Mouse (Mus musculus) midbrain, embryonic 16.5 days (tissue): Measurements from ENCODE around the gene Shq1. TPM values are rescaled to one million over a fixed set of nuclear protein-coding genes. Genes with fewer than 3 reads are reported as not detected.
A peak's percentile ranks its signal among the peaks of the same experiment; 100 is the strongest.

ENCODE experiments used
- ATAC-seq: fragments of 200-750 bp; cut with Nextera tagmentation; 2 replicates; pipeline ENCODE4 v1.8.0; 2017; ENCODE audit warnings: moderate TSS enrichment
- H3K27ac ChIP-seq: fragments of 300-500 bp; sonication (generic); 2 replicates; pipeline ENCODE4 v1.5.1; 2014; ENCODE audit warnings: mild to moderate bottlenecking, low read length, mixed read lengths
- H3K27me3 ChIP-seq: fragments of 300-500 bp; sonication (generic); 2 replicates; pipeline ENCODE4 v1.6.1; 2014; ENCODE audit warnings: low read depth, low read length, mixed read lengths; ENCODE audit not compliant: control insufficient read depth, insufficient read depth
- H3K36me3 ChIP-seq: fragments of 300-500 bp; sonication (generic); 2 replicates; pipeline ENCODE4 v1.6.1; 2014; ENCODE audit warnings: mild to moderate bottlenecking, low read length, moderate library complexity, mixed read lengths; ENCODE audit not compliant: control insufficient read depth, insufficient read depth
- H3K4me1 ChIP-seq: fragments of 300-500 bp; sonication (generic); 2 replicates; pipeline ENCODE4 v1.6.1; 2014; ENCODE audit warnings: mild to moderate bottlenecking, low read length, mixed read lengths; ENCODE audit not compliant: control insufficient read depth, insufficient read depth
- H3K4me2 ChIP-seq: fragments of 300-500 bp; sonication (generic); 2 replicates; pipeline ENCODE4 v1.6.1; 2014; ENCODE audit warnings: mild to moderate bottlenecking, low read length, mixed read lengths
- H3K4me3 ChIP-seq: fragments of 300-500 bp; sonication (generic); 2 replicates; pipeline ENCODE4 v1.5.1; 2014; ENCODE audit warnings: low read depth, mild to moderate bottlenecking, low read length, moderate library complexity, mixed read lengths
- H3K9ac ChIP-seq: fragments of 300-500 bp; sonication (generic); 2 replicates; pipeline ENCODE4 v1.6.1; 2014; ENCODE audit warnings: low read depth, low read length, mixed read lengths
- H3K9me3 ChIP-seq: fragments of 300-500 bp; sonication (generic); replicated peaks from 2 replicates; pipeline ENCODE4 v1.6.1; 2014; ENCODE audit warnings: mild to moderate bottlenecking, low read length, mixed read lengths; ENCODE audit not compliant: control insufficient read depth, poor library complexity, severe bottlenecking
- WGBS: fragments of 180-500 bp; shearing (Covaris S2); extraction: QIAGEN DNeasy Blood & Tissue Kit; methylation state at CpG from one replicate; pipeline ENCODE4 v1.1.7; 2014; 5-methylcytosine and 5-hydroxymethylcytosine counted together
- polyA plus RNA-seq: library from polyadenylated mRNA; unstranded; fragments of >200 nt; fragmentation: Nextera tagmentation; extraction: Ambion mirVana; gene quantifications from 2 replicates; pipeline ENCODE4 v1.2.1, GENCODE M21; 2015

The Shq1 gene
- polyA plus RNA-seq, 1 experiment from 2014 or later: 9.7 TPM

DNA sequence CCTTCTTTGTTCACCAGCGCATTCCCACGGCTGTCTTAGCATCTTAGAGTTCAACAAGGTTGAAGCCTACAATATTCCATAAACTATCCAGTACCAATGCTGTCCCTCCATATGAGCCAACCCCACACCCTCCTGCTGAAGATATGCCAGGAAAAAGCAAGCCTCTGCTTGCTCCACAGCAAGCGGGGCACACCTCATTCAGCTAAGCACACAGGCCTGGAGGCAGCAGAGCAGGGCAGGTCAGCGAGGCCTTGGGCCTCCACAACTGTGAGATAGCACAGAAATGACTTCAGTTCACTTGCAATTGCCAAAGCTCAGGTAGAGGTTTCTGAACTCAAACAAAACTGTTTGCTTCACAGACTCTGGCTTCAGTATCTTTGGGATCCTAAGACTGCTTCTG is 64.2 kb downstream of the Shq1 start:
- WGBS: 76% methylated on average over 4 of the region's 4 CpGs

DNA sequence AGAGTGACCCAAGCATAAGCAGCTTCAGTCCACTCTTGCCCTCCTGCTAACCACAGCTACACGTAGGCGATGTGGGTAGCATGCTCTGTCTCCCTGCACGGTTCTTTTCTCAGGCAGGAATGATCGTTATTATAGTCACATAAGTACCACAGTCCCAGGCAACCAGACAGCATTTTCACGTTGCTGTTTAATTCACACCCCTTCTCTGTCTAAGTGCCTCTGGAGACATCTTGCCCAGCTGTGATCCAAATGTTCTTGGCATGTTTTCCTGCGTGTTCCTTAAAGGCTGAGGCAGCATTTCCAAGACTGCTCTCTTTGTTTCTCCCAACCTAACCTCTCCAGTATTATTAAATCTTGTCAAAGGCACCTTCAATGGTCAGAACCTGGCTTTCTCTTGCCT is 67.3 kb downstream of the Shq1 start:
- no peak for ATAC-seq
- Histone ChIP-seq H3K4me3 (no peak overlapping the region), H3K4me1 (no peaks in the 10 kb centered on the region), H3K27ac (no peak overlapping the region), H3K4me2 (no peak overlapping the region), H3K27me3 (no peaks in the 10 kb centered on the region), H3K9ac (no peak overlapping the region), H3K9me3 (no peaks in the 10 kb centered on the region), H3K36me3 (no peaks in the 10 kb centered on the region)
- 72% methylated on average over 6 of the region's 6 CpGs for WGBS

More for the DNA sequence above, 64.2 kb downstream of the Shq1 start:
- Histone ChIP-seq H3K4me3 (no peak overlapping the region), H3K36me3 (no peaks in the 10 kb centered on the region), H3K4me2 (no peak overlapping the region), H3K27ac (no peak overlapping the region), H3K9me3 (no peaks in the 10 kb centered on the region), H3K9ac (no peak overlapping the region), H3K27me3 (no peaks in the 10 kb centered on the region), H3K4me1 (no peaks in the 10 kb centered on the region)
- ATAC-seq: no peak

DNA sequence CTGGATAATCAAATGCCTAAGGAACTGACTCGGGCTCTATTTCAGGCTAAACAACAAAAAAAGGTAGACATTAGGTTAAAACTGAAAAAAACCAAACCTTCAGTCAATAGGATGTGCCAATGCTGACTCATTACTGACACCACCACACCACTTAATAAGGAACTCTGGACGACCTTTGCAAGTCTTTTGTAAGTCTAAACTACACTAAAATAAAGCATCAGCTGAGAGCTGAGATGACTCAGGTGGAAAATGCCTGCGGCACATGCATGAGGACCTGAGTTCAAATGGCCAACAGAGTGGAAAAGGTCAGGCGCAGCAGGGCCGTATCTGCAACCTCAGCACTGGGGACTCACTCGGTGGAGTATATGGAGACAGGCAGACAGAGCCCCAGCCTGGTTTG is 69.3 kb downstream of the Shq1 start:
- no peak overlapping the region for H3K4me3 ChIP-seq

DNA sequence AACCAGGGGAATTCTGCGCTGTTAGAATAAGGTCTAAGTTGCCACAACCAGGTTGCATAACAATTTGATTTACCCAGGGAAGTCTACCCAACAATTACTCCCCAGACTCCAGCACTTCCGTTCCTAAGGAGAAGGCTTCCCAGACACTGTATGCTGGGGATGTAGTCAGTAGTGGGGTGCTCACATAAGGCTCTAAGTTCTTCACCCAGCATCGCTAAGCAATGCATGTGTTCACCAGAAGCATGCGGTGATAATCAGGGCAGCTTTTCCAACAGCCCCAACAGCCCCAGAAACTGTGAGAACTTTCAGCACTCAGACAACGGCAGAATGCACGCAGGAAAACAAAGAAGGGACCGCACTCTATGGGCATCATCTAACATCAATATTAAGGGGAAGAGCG is 77.1 kb downstream of the Shq1 start:
- H3K4me1 ChIP-seq: peaks cover 3% of the 10 kb centered on the region; the same call in 1 of the 2 replicates
- no peaks in the 10 kb centered on the region for H3K9me3 ChIP-seq
- H3K4me3 ChIP-seq: no peak overlapping the region
- 37% methylated on average over 8 of the region's 8 CpGs for WGBS
- H3K9ac ChIP-seq: no peak overlapping the region
- H3K27me3 ChIP-seq: no peaks in the 10 kb centered on the region
- no peaks in the 10 kb centered on the region for H3K36me3 ChIP-seq
- no peak overlapping the region for H3K4me2 ChIP-seq
- no peak for ATAC-seq
- H3K27ac ChIP-seq: no peak overlapping the region

More for the DNA sequence above, 69.3 kb downstream of the Shq1 start:
- Histone ChIP-seq H3K4me2 (no peak overlapping the region), H3K9me3 (no peaks in the 10 kb centered on the region), H3K36me3 (no peaks in the 10 kb centered on the region), H3K27ac (no peak overlapping the region), H3K27me3 (no peaks in the 10 kb centered on the region), H3K9ac (no peak overlapping the region), H3K4me1 (no peaks in the 10 kb centered on the region)
- WGBS: 90% methylated on average over 6 of the region's 6 CpGs
- no peak for ATAC-seq

DNA sequence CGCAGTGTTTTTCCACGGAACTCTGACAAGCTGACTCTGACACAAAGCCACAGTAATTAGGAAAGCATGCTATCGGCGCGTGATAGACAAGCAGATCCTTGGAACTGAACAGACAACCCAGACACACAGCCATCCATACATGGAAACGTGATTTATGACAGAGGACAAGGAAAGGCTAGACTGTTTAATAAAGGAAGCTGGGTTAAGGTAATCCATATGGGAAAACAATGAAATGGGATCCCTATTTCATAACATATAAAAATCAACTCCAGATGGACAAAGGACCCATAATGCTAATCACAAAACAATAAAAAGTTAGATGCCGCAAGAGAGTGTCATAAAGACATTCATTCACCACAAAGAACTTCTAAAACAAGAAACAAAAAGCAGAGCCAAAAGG is 78.0 kb downstream of the Shq1 start:
- ATAC-seq: no peak
- WGBS: 45% methylated on average over 7 of the region's 7 CpGs

DNA sequence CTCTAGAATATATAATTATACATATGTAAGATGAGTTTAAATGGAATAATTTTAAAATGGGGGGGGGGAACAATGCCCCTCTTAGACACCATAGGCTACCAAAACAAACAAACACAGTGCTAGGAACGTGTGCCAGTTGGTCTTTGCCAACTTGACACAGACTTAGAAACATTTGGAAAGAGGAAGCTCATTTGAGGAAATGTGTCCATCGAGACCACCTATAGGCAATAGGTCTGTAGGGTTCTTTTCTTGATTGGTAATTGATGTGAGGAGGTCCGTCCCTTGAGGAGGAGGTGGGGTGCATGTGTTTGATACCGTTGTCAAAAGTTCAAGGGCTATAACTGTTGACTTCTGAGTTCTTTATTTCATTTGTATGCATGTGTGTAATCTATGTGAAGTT is 80.4 kb downstream of the Shq1 start:
- Histone ChIP-seq H3K4me3 (no peak overlapping the region), H3K36me3 (no peaks in the 10 kb centered on the region), H3K4me2 (no peak overlapping the region), H3K27ac (no peak overlapping the region), H3K9ac (no peak overlapping the region), H3K27me3 (no peaks in the 10 kb centered on the region), H3K9me3 (no peaks in the 10 kb centered on the region), H3K4me1 (peaks cover 3% of the 10 kb centered on the region; the same call in 1 of the 2 replicates)
- ATAC-seq: no peak
- WGBS: 91% methylated on average over 4 of the region's 4 CpGs

More for the DNA sequence above, 78.0 kb downstream of the Shq1 start:
- Histone ChIP-seq H3K27me3 (no peaks in the 10 kb centered on the region), H3K27ac (no peak overlapping the region), H3K9me3 (no peaks in the 10 kb centered on the region), H3K36me3 (no peaks in the 10 kb centered on the region), H3K9ac (no peak overlapping the region), H3K4me1 (peaks cover 3% of the 10 kb centered on the region; the same call in 1 of the 2 replicates), H3K4me2 (no peak overlapping the region), H3K4me3 (no peak overlapping the region)

DNA sequence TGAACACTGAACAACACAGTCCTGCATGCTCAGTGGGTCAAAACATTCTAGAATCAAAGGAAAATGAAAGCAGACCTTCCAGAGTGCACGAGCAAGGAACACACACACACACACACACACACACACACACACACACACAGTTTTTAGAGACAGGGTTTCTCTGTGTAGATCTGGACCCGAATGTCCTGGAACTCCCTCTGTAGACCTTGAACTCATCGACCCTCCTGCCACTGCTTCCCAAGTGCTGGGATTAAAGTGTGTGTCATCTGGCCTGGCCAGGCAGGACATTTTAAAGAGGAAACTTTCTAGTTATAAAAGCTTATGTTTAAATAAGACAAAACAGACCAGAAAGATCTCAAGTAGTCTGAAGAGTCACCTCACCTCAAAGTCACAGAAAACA is 82.1 kb downstream of the Shq1 start:
- H3K4me1 ChIP-seq: peaks cover 3% of the 10 kb centered on the region; the same call in 1 of the 2 replicates
- no peaks in the 10 kb centered on the region for H3K36me3 ChIP-seq
- H3K9me3 ChIP-seq: no peaks in the 10 kb centered on the region
- 93% methylated on average over 3 of the region's 3 CpGs for WGBS
- no peak overlapping the region for H3K4me3 ChIP-seq
- no peaks in the 10 kb centered on the region for H3K27me3 ChIP-seq
- ATAC-seq: no peak
- H3K9ac ChIP-seq: no peak overlapping the region
- no peak overlapping the region for H3K27ac ChIP-seq
- no peak overlapping the region for H3K4me2 ChIP-seq

DNA sequence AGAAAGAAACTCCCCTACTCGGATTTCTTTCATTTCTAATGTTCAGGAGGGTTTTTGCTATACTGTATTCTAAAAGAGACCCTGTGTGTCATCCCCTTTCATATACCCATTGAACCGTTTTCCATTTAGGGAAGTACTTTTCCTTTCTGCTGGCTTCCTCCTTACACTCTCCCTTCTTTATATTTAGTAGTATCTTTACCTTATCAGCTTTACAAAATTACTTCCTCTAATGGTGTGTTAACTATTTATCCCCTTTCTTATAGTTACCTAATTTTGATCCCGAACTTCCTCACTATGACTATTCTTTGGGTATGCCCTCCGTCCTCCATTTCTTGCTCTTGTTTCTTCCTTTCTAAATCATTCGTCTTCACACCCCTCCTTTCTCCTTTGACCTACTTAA is 84.2 kb downstream of the Shq1 start:
- no peaks in the 10 kb centered on the region for H3K27me3 ChIP-seq
- H3K9ac ChIP-seq: no peak overlapping the region
- WGBS: 97% methylated on average over 5 of the region's 5 CpGs

DNA sequence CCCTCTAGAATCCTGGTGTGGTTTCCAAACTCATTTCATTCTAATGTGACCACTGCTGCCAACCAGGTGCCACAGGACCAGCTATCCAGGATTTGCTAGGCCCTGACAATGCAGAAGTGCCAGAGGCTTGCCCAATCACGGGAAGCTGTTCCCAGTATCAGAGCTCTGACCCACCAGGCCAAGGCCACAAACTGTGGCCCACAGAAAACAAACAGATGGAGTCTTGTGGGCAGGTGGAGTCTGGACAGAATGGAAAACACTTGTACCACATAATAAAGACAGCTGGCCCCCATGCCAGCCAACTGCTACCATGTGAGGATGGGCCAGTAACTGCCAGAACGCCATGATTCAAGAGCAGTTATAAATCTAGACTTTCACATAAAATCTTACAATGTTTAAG is 89.0 kb downstream of the Shq1 start:
- Histone ChIP-seq H3K9me3 (no peaks in the 10 kb centered on the region), H3K9ac (no peak overlapping the region), H3K4me3 (no peak overlapping the region), H3K27ac (peak overlapping the region; percentile 47; the same call in 1 of the 2 replicates), H3K4me1 (peaks cover 12% of the 10 kb centered on the region), H3K27me3 (no peaks in the 10 kb centered on the region; the same call in 1 of the 2 replicates), H3K36me3 (no peaks in the 10 kb centered on the region), H3K4me2 (no peak overlapping the region)
- ATAC-seq: no peak
- WGBS: 75% methylated on average over 2 of the region's 2 CpGs

More for the DNA sequence above, 84.2 kb downstream of the Shq1 start:
- no peaks in the 10 kb centered on the region for H3K9me3 ChIP-seq
- no peaks in the 10 kb centered on the region for H3K36me3 ChIP-seq
- H3K4me3 ChIP-seq: no peak overlapping the region
- no peak for ATAC-seq
- H3K4me2 ChIP-seq: no peak overlapping the region
- no peak overlapping the region for H3K27ac ChIP-seq
- H3K4me1 ChIP-seq: peaks cover 2% of the 10 kb centered on the region; the same call in 1 of the 2 replicates
